Mouse (Mus musculus) stomach, embryonic 15.5 days (tissue): ENCODE measurements at regions not wholly inside any gene's neighbourhood (a gene's known extent, or its start where the extent isn't known, plus 50 kb on each side); places are given as distances from the start of the nearest gene placed in this dataset.

ENCODE experiments used
- ATAC-seq: fragments of 200-750 bp; cut with Nextera tagmentation; 2 replicates; pipeline ENCODE4 v1.8.0; 2017; ENCODE audit warnings: low read depth, moderate number of reproducible peaks, moderate TSS enrichment; ENCODE audit not compliant: insufficient read depth, low FRiP score
- H3K27ac ChIP-seq: fragments of 300-500 bp; sonication (generic); 2 replicates; pipeline ENCODE4 v1.5.1; 2015; ENCODE audit warnings: mild to moderate bottlenecking, inconsistent platforms
- H3K27me3 ChIP-seq: fragments of 300-500 bp; sonication (generic); replicated peaks from 2 replicates; pipeline ENCODE4 v1.6.1; 2015; ENCODE audit warnings: inconsistent platforms
- H3K36me3 ChIP-seq: fragments of 300-500 bp; sonication (generic); 2 replicates; pipeline ENCODE4 v1.6.1; 2015; ENCODE audit warnings: inconsistent platforms
- H3K4me1 ChIP-seq: fragments of 300-500 bp; sonication (generic); 2 replicates; pipeline ENCODE4 v1.6.1; 2015; ENCODE audit warnings: inconsistent platforms
- H3K4me2 ChIP-seq: fragments of 300-500 bp; sonication (generic); 2 replicates; pipeline ENCODE4 v1.6.1; 2015; ENCODE audit warnings: mild to moderate bottlenecking, inconsistent platforms
- H3K4me3 ChIP-seq: fragments of 300-500 bp; sonication (generic); replicated peaks from 2 replicates; pipeline ENCODE4 v1.5.1; 2015; ENCODE audit warnings: inconsistent platforms
- H3K9ac ChIP-seq: fragments of 300-500 bp; sonication (generic); 2 replicates; pipeline ENCODE4 v1.6.1; 2015; ENCODE audit warnings: inconsistent platforms
- H3K9me3 ChIP-seq: fragments of 300-500 bp; sonication (generic); 2 replicates; pipeline ENCODE4 v1.6.1; 2016; ENCODE audit warnings: inconsistent platforms
- WGBS: fragments of 180-500 bp; shearing (Covaris S2); methylation state at CpG from one replicate; pipeline ENCODE4 v1.1.7; 2015; 5-methylcytosine and 5-hydroxymethylcytosine counted together

DNA sequence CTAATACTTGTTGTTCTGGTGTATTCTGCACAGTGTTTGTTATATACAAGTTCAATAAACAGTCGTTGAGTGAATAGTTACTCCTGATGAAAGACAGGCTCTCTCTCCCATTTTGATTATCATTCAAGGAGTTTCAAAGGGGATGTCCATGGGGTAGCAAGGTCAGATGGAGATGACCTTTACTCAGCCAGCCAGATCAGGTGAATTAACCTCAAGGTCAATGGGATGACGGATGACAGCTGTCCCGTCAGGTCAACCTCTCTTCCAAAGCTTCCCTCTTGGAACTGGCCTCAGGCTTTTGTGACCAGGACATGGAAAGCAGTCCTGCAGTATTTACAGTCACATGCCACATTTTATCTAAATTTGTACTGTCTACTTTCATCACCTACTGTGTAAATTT lies 398.6 kb upstream of the Jag1 start:
- Histone ChIP-seq H3K4me2 (no peak overlapping the region), H3K4me3 (no peak overlapping the region), H3K9ac (no peak overlapping the region), H3K9me3 (no peaks in the 10 kb centered on the region), H3K27ac (no peak overlapping the region), H3K27me3 (no peaks in the 10 kb centered on the region), H3K4me1 (no peaks in the 10 kb centered on the region), H3K36me3 (no peaks in the 10 kb centered on the region)
- ATAC-seq: no peak
- 60% methylated on average over 3 of the region's 3 CpGs for WGBS

DNA sequence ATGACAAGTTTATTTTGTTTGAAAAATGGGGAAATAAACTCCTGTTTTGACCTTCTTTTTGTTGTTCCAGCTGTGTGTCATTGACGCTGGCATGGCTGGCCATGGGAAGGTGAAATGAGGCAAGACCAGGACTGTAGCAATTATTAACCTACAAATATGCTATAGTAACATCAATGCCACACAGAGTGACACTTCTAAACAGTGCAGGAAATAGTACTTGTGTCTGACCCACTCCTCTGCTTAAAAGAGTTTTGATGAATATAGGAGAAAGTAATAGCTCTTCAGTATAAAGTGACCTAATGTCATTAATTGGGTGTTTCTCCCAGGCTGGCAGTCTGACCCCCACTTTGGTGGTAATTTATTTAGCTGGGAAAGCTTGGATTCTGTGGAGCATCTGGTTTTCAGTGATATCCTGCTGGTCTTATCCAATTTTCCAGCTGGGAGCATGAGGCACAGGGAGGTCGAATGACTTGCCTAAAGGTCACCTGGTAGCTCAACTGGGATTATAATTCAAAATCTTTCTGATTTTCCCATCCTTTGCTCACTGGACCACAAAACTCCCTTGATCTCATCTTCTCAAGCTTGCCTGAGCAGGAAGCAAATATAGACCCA lies 397.6 kb upstream of the Jag1 start:
- no peak overlapping the region for H3K27ac ChIP-seq
- no peak overlapping the region for H3K4me2 ChIP-seq
- no peak for ATAC-seq
- 33% methylated on average over 2 of the region's 2 CpGs for WGBS
- no peaks in the 10 kb centered on the region for H3K36me3 ChIP-seq
- no peak overlapping the region for H3K9ac ChIP-seq
- no peaks in the 10 kb centered on the region for H3K27me3 ChIP-seq
- H3K4me1 ChIP-seq: no peaks in the 10 kb centered on the region
- no peak overlapping the region for H3K4me3 ChIP-seq
- H3K9me3 ChIP-seq: no peaks in the 10 kb centered on the region

DNA sequence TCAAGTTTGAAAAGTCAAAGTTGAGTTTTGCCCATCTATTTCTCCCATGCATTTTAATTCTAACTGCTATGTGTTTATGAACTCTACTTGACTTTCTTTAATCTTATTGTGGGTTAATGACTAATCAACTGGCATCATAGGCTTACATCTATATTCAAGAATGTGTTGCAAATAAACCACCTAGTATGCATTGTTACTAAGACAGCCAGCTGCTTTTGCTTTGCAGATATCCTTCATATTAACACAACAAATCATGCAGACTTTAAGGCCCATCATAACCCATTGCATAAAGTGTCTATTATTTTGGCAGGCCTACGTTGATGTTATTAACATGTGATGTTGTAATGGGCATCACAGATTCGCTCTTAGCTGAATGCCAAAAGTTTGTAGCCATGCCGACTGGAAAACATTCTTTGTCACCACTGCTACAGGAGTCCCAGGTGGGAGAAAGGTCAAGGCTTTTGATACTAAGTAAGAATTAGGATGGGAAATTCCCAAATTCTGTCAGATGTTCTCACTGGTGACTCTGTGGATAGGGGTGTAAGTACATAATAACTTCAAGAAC lies 394.3 kb upstream of the Jag1 start:
- no peak for ATAC-seq
- H3K9me3 ChIP-seq: no peaks in the 10 kb centered on the region

DNA sequence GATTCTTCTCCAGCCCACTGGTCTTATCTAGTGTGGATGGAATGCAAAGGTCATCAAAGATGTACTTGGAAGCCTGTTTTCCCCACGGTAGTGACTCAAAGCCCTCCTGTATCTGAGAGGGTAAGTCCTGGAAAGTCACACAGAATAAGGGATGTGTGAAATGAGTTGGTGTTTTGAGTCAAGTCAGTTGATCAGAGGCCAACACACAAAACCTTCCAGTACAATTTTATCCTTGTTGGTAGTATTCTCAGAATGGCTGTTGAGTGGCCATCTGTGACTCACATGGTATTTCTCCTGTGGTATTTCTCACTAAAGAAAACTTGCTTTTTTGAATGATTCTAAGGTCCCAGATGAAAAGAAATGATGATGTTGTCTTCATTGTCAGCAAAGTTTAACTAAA lies 384.8 kb upstream of the Jag1 start:
- WGBS: 46% methylated on average over 1 of the region's 1 CpGs
- no peaks in the 10 kb centered on the region for H3K36me3 ChIP-seq
- H3K4me2 ChIP-seq: no peak overlapping the region
- no peak overlapping the region for H3K27ac ChIP-seq
- no peak overlapping the region for H3K9ac ChIP-seq
- H3K4me1 ChIP-seq: no peaks in the 10 kb centered on the region
- no peak for ATAC-seq
- no peak overlapping the region for H3K4me3 ChIP-seq
- H3K9me3 ChIP-seq: no peaks in the 10 kb centered on the region
- H3K27me3 ChIP-seq: no peaks in the 10 kb centered on the region

More for the DNA sequence above, 394.3 kb upstream of the Jag1 start:
- Histone ChIP-seq H3K27me3 (no peaks in the 10 kb centered on the region), H3K4me3 (no peak overlapping the region), H3K4me1 (no peaks in the 10 kb centered on the region), H3K27ac (no peak overlapping the region), H3K4me2 (no peak overlapping the region), H3K36me3 (no peaks in the 10 kb centered on the region), H3K9ac (no peak overlapping the region)
- WGBS: 79% methylated on average over 3 of the region's 3 CpGs

DNA sequence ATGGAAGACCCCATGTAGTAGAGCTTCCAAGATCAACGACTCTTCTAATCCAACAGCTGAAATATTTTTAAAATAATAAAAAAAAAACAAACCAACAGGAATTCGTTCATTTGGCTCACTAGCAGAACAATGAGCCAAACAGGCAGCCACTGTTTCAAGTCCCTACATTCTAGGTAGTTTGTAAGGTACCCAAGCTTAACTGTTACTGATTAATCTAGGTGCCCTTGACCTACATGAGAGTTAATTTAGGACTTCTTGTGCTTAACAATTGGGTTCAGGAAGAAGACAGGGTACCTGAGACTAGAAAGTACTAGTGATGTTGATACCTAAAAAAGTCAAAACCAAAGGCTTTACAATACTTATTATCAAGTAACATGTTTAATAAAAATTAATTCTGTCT lies 381.2 kb upstream of the Jag1 start:
- Histone ChIP-seq H3K4me1 (no peaks in the 10 kb centered on the region), H3K9me3 (no peaks in the 10 kb centered on the region), H3K4me2 (no peak overlapping the region), H3K27ac (no peak overlapping the region), H3K27me3 (no peaks in the 10 kb centered on the region), H3K36me3 (no peaks in the 10 kb centered on the region), H3K9ac (no peak overlapping the region), H3K4me3 (no peak overlapping the region)
- WGBS: 65% methylated on average over 2 of the region's 2 CpGs
- no peak for ATAC-seq

DNA sequence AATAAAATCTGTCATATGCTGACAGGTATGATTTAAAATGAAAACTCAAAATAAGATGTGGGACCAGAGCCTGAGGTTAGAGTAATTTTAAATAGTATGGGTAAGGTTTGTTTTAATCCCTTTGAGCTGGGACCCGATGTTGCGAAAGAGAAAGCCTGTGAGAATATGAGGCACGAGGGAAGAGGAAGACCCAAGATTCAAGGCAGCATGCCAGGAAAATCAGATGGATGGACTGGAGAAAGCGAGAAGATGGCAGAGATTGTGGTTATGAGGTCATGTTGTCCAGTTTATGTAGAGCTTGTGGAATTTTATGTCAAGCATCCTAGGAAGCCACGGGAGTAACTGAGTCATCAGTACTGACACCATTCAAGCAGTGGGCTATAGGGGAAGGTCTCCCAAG lies 377.2 kb upstream of the Jag1 start:
- Histone ChIP-seq H3K9ac (no peak overlapping the region), H3K36me3 (no peaks in the 10 kb centered on the region), H3K27me3 (no peaks in the 10 kb centered on the region), H3K4me3 (no peak overlapping the region), H3K27ac (no peak overlapping the region), H3K4me1 (no peaks in the 10 kb centered on the region), H3K4me2 (no peak overlapping the region), H3K9me3 (no peaks in the 10 kb centered on the region)
- ATAC-seq: no peak
- 77% methylated on average over 5 of the region's 5 CpGs for WGBS

DNA sequence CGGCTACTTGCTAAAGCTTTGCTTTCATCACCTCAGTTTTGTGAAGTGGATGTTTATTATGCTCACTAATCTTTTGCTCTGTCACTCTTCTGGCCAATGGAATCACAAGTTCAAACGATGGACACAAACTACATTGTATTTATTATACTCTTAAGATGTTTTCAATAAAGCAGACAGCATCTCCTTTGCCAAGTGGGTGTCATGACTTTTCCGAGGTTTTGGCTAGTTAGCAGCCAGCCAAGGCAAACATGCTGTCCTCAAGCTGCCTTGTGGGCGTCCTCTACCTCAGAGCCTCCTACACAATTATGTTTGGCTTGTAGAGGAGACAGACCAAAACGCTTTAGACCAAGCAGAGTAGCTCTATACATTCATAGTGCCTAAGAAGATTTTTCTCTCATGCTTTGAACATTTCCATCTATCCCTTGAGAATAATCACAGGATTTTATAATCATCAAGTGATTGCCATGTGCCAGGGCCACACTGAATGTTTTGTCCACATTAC lies 372.8 kb upstream of the Jag1 start:
- WGBS: 56% methylated on average over 5 of the region's 5 CpGs
- Histone ChIP-seq H3K36me3 (no peaks in the 10 kb centered on the region), H3K27me3 (no peaks in the 10 kb centered on the region), H3K9me3 (no peaks in the 10 kb centered on the region), H3K9ac (no peak overlapping the region), H3K4me3 (no peak overlapping the region), H3K4me1 (no peaks in the 10 kb centered on the region), H3K4me2 (no peak overlapping the region), H3K27ac (no peak overlapping the region)
- ATAC-seq: no peak

DNA sequence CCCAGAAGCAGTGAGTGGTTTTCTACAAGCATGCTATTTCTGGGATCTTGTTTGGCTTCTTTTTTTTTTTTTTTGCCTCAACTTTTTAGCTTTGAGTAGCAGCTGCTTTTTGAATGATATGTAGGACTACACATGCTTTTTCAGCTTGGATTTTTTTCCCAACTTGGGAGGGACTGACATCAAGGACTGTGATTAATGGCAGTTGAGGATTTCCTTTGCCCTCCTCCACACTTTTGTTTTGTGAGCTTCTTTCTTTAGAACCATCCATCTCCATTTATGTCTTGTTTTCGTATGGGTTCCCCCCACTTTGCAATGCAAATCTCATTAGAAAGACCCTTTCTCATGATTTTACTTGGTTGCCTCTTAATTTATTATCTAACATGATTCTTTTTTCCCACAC lies 352.3 kb upstream of the Jag1 start:
- 39% methylated on average over 1 of the region's 1 CpGs for WGBS
- no peaks in the 10 kb centered on the region for H3K9me3 ChIP-seq
- ATAC-seq: no peak
- H3K27me3 ChIP-seq: no peaks in the 10 kb centered on the region
- no peaks in the 10 kb centered on the region for H3K4me1 ChIP-seq
- no peaks in the 10 kb centered on the region for H3K36me3 ChIP-seq
- H3K9ac ChIP-seq: no peak overlapping the region
- no peak overlapping the region for H3K4me2 ChIP-seq
- H3K4me3 ChIP-seq: no peak overlapping the region
- H3K27ac ChIP-seq: no peak overlapping the region

DNA sequence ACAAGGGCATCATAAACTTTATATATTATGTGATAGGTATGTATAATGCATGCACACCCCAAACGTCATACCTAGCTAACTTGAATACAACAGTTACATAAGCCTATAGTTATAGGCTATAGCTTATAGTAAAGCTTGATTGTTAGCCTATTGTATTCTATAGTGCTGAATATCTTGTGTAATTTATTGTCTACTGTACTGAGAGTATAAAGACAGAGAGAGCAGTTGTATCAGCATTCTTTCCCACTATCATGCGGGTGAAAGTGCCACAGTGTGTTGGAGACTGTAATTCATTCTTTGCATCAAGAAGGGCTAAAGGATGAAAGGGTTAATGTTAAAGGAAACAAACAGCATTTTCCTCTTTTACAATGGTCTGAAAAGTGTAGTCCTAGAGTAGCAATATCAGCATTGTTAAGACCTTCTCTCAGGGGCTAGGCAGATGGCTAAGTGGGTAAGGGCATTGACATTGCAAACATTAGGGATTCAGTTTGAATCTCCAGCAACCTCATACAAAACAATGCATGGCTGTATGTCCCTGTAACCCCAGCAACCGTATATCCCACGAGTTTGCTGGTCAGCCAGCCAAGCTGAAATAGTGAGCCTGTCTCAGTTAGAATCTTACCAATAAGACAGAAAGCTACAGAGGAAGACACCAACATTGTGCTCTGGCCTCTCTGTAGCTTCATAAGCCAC lies 340.8 kb upstream of the Jag1 start:
- 63% methylated on average over 4 of the region's 4 CpGs for WGBS
- Histone ChIP-seq H3K4me2 (no peak overlapping the region), H3K9ac (no peak overlapping the region), H3K4me3 (no peak overlapping the region), H3K27ac (no peak overlapping the region), H3K27me3 (no peaks in the 10 kb centered on the region), H3K9me3 (no peaks in the 10 kb centered on the region), H3K4me1 (no peaks in the 10 kb centered on the region), H3K36me3 (no peaks in the 10 kb centered on the region)
- no peak for ATAC-seq

DNA sequence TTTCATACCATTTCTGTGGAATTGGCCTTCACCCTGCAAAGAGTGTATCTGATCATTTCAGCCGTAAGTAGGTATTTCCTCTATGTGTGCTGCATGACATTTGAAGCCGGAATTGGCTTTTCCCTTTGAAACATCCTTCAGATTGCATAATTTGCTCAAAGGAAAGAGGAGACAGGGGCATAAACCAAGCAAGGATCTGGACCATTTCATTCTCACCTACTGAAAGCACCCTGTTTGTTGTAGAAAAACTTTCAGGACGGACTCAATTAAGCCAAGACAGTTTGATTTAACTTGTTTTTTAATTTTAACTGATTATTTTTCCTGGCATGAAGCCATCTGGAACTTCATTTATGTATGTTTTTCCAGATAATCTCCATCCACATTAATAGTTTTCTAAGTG lies 340.0 kb upstream of the Jag1 start:
- 73% methylated on average over 3 of the region's 3 CpGs for WGBS

DNA sequence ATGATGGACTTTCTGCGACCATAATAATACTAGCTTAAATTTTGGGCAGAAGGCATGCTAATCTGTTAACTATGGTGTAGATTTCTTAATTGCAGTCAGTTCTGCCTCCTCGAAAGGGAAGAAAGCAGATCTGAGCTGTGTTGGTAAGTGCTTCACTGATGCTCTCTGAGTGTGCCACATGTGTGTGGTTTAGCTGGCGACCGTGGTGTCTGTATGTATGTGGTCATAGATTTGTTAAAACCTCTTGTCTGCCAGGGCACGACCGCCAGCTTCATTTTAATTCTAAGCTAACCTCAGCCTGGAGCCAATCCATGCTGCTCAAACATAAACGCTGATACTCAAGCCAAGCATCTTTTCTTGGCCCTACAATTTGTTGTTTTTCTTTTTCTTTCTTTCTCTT lies 330.5 kb upstream of the Jag1 start:
- no peak for ATAC-seq
- Histone ChIP-seq H3K27me3 (no peaks in the 10 kb centered on the region), H3K27ac (no peak overlapping the region), H3K4me3 (no peak overlapping the region), H3K4me1 (no peaks in the 10 kb centered on the region), H3K36me3 (no peaks in the 10 kb centered on the region), H3K9me3 (no peaks in the 10 kb centered on the region), H3K4me2 (no peak overlapping the region), H3K9ac (no peak overlapping the region)
- 81% methylated on average over 7 of the region's 7 CpGs for WGBS

More for the DNA sequence above, 340.0 kb upstream of the Jag1 start:
- no peaks in the 10 kb centered on the region for H3K36me3 ChIP-seq
- H3K9me3 ChIP-seq: no peaks in the 10 kb centered on the region
- H3K4me1 ChIP-seq: no peaks in the 10 kb centered on the region
- no peak overlapping the region for H3K9ac ChIP-seq
- H3K27ac ChIP-seq: no peak overlapping the region
- H3K4me2 ChIP-seq: no peak overlapping the region
- H3K27me3 ChIP-seq: no peaks in the 10 kb centered on the region
- no peak for ATAC-seq
- no peak overlapping the region for H3K4me3 ChIP-seq

DNA sequence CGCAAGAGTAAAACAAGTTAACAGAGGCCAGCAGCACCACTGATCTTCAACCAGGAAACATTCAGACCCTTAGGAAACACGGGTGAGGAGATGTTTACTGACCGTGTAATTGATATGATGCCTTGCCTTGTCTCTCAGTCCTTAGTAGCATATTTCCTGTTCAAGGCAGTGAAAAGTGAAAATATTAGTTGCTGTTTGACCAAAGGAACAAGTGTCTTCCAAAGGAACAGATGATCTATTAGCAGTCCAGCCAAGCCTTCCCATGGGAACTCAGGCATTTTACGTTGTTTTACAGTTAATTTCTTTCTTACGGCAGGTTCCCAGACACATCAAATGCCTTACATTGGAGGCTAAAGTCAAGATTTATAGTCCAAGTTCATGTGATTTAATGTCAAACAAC lies 321.3 kb upstream of the Jag1 start:
- Histone ChIP-seq H3K9ac (no peak overlapping the region), H3K27me3 (no peaks in the 10 kb centered on the region), H3K4me3 (no peak overlapping the region), H3K36me3 (no peaks in the 10 kb centered on the region), H3K9me3 (no peaks in the 10 kb centered on the region), H3K27ac (no peak overlapping the region), H3K4me1 (no peaks in the 10 kb centered on the region), H3K4me2 (no peak overlapping the region)
- WGBS: 55% methylated on average over 5 of the region's 5 CpGs
- ATAC-seq: no peak
